Mouse (Mus musculus): ENCODE measurements around the gene Rad18. TPM values are rescaled to one million over a fixed set of nuclear protein-coding genes. Genes with fewer than 3 reads are reported as not detected.

The Rad18 gene
- polyA plus RNA-seq (2017; shearing (Covaris generic)): 39.4 TPM

GRCm38 (mm10) chr6:112696056-112696950, at the start of gene Rad18:
Gene Rad18, minus strand, starts transcription at chr6:112696686.

Other genes starting within 250 kb of the Rad18 start
- gene Cav3, start 237.2 kb downstream of the Rad18 start, polyA plus RNA-seq (2017; shearing (Covaris generic)): not detected
- not detected for gene Oxtr, start 206.7 kb downstream of the Rad18 start, polyA plus RNA-seq (2017; shearing (Covaris generic))

Measured in activated CD4-positive, CD25-positive, alpha-beta regulatory T cell, adult 9 weeks (primary cell).